Mouse (Mus musculus) layer of hippocampus, adult 8-10 months (tissue): Measurements from ENCODE around the gene Scml4. TPM values are rescaled to one million over a fixed set of nuclear protein-coding genes. Genes with fewer than 3 reads are reported as not detected.

Experiments used
- DNase-seq, 2 experiments: peaks; one replicate each; pipeline ENCODE4 v3.0.0; 2022; ENCODE audit warnings: low spot score in 2 of 2
- total RNA-seq, 4 experiments: library from RNA; stranded (reverse); gene quantifications; 2 replicates each; pipeline ENCODE4 v1.2.4; 2022

Gene Scml4
- total RNA-seq, 4 experiments from 2014 or later, result 3.7 to 5.3 (median 4.6) TPM

DNA sequence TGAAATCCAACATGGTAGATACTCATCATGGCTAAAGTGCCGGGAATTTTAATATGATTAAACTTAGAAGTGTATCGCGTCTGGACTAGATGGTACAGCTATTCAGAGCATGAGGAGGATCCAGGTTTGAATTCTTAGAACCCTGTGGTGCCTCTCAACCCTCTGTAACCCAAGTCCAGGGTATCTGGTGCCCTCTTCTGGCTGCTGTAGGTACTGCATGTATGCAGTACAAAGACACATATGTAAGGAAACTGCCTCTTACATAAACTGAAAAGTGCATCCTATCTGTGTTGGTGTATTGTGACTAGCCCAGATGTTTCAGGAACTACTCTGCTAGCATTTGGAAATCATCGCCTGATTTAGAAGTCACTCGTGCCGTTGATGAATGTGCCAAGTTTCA is 129.7 kb downstream of the Scml4 start:
- peak in 1 of 2 experiments; percentile 57 for DNase-seq

DNA sequence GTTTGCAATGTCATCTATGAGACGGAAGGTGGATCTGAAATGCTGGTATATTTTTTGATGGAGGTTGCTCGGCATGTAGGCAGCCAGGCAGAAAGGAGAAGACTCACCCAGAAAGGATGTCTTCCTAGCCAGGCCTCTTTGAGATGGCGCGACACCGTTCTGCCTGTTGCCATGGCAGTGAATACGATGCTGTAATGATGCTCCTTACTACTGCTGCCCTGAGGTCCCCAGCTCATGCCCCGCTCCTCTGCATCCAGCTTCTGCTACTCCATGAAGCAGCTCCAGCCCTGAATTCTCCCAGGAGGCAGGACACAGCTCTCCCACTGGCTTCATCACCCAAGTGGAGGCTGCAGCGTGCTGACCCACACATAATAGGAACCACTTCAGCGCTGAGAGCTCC is 130.8 kb downstream of the Scml4 start:
- no peak for DNase-seq

DNA sequence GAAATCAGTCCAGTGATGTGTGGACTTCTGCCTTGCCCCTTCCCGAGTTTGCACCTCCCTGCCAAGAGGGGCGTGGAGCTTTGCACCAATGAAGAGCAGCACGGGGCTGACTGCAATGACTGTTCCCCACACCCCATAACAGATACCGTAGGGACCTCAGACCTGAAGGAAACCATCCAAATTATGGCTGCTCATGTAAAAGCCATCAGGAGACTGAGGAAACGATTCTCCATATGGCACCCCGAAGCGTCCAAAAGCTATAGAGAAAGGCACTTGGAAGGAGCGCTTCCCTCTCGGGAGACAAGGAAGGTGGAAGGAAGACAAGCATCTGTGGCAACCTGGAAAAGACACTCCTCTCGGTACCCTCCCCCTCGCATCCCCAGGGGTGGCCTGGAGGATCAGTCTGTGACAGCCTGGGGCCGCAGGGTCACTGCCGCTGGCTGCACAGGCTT is 134.2 kb downstream of the Scml4 start:
- no peak for DNase-seq

DNA sequence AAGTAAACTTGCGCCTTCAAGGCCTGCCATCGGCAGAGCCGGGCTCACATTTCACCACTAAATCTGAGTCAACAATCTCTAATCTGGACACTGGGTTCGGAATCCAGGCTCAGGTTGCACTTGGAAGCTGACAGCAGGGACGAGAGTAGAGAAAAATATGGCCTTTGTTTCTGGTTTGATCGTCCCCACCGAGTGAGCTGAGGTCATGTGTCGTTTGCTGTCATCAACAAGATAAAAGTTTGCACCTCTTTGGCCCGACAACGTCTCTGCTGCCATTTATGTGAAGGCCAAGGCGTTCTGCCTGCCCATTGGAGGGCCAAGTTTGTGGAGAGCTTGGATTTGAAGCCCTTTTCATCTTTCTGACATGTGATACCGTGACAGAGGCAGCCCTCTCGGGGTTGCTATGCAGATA is 135.3 kb downstream of the Scml4 start:
- DNase-seq, result no peak

DNA sequence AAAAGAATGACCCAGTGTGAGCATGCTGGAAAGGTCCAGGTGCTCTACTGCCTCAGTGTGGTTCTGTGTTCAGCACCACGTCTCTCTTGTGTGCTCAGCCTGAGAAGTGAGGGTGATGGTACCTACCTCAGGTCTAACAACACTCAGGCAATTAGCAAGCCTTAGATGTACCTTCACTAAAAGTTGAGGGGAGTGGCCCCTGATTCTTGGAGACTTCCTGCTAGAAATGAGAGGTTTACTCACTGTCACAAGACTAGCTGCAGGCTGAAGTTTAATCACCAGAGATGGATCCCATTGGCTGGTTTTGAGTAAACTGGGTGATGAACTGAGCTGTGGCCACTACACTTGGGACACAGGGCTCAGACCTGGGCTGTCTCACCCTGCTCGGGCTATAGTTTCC is 137.1 kb downstream of the Scml4 start:
- no peak for DNase-seq

DNA sequence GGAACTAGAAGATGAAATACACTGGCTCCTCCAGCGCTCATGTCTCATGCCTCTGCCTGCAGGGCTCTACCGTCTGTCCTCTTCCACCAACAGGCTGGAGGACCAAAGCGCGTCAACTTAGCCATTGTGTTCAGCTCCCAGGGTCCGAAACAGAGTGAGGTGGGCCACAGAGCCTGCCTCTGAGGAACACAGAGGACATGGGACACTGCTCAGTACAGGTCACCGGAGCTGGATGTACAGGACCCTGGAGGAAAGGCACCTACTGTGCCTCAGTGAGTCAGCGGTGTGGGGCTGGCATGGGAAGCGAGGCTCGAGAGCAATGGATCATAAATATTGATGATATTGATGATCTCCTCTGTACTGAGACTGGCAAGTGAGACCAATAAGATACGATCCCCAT is 139.2 kb downstream of the Scml4 start:
- no peak for DNase-seq

DNA sequence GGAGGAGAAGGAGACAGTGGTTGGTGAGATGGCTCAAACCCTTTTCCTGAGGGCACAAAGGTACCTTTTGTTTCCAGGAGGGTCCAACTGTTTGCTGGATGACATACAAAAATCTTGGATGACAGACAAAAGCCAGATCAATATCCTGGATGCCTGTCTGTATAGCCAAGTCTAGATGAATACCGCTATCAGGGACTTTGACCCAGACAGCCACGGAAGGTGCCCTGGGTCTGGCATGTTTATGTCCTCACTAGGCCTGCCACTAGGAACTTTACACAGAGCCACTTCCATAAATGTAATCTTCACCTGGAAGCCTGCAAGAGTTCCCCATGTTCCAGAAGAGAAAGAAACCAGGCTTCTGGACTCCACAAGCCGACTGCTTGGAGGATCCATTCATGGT is 141.3 kb downstream of the Scml4 start:
- DNase-seq, result no peak

DNA sequence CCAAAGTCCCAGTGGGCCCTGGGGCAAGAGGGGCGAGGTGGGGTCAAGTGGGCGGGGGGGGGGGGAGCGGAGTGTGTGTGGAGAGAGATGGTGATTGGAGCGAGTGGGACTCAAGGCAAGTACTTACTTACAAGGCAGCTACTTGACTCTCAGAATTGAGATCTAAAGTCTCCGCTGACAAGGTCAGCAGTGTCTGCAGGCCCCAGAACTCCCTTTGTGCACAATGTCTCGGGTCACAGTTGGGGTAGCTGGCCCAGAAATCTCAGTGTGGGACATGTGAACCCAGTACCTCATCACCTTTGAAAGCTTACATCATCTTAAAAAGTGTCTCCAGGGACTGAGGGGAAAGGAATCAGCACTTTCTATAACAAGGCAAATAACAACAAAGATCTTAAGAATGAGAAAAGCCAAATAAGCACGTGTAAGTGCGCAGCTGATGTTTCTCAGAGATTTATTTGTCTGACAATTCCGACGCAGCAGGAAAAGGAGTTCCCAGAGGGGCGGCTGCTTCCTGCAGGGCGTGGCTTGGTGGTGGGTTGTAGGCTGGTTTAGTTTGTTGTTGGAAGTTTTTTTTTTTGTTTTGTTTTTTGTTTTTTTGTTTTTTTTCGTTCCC is 142.0 kb downstream of the Scml4 start:
- DNase-seq, result no peak

DNA sequence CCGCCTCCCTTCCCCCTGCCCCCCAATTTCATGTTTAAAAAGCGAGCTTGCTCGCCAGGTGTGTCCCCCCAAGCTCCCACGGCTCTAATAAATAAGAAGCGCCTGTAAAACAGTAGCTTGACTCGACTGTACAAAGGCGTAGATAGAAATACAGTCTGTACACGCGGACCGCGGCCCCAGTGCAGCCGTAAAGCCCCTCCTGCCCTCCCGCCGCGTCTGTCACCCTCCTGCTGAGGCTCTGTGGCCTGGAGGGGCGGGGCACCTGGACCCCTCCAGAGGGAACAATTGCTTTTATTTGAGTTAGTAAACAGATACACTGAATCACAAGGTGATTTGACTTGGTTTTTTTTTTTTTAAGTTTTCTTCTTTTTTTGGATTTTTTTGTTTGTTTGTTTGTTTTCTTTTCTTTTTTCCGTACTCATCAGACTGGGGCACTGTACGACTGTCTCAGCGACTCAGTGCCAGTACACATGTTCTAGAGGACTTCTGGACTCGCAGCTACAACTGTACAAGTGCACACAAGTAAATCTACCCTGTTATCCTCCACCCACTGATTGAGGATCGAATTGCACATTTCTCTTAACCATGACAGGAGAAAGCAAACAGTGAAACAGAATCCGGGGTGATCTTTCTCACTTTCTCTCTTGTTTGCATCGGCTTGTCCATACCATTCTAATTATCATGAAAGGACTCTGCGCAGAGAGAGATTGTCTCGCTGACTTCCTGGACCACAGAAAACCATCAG is 142.7 kb downstream of the Scml4 start:
- no peak for DNase-seq

DNA sequence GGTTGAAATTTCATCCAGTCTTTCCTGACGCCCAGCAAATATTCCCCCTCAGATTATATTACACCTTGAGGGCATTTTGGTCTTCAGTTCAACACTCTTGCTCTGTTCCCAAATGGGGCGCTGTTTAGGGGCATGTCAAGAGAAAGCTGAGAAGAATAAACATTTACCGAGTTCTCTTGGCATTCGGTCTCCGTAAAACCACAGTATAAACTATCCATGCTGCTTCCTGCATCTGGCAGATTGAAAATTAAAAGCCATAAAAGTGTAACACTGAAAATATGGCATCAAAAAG is 143.2 kb downstream of the Scml4 start:
- no peak for DNase-seq

DNA sequence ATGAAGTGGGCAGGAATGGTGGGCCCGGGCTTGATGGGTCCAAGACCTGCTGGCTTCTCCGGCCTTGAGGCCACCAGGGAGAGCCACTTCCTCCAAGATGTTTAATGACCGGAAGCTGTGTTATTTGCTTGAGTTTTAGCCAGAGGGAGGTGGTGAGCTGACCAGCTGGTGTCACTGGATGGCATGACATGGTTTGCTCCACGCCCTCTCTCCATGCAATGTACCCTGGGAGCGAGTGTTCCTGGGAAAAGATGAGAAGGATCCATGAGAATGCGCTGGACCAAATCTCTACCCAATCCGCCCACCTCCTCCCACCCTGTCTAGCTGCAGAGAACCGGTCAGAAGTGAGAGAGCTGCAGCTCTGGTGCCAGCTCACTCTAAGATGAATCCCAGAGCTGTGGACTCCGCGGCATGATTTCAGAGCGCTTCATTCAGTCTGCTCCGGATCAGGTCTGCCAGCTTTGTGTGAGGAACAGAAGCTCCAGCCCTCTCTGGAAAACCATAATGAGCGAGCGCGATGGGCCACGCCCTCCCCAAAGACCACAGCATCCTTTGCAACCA is 144.1 kb downstream of the Scml4 start:
- DNase-seq, result no peak

DNA sequence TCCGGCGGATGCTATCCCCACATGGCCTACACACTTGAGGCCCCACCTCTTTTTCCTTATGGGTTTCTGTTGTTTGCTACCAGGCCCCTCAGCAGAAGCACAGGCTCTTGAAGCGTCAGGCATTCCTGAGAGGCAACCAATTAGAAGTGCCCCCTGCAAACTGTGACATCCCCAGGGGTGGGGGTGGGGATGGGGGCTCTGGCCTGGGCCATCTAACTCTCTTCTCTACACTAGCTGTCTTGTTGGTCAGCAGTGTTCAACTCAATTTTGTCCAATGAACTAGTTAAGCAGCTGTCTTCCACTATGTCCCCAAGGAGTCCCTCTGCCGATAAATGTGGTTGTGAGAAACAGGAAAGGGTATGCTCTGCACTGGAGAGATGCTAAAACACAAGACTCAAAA is 144.9 kb downstream of the Scml4 start:
- no peak for DNase-seq

DNA sequence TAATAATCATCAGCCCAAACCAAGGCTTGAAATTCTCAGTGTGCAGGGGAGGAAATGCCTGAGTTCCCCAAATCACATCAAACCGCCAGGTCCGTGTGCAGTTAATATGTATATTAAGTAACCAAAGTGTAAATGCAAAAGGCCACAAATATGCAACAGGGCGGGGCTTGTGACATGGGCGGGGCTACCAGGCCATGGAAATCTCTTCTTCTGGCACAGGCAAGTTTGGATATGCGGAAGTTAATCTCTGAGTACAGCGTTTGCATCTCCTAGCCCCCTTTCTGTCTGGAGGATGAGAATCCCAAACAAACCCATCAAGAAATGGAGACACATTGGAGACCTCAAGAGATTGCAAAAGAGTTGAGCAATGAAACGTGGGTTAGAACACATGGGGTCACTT is 145.5 kb downstream of the Scml4 start:
- DNase-seq, result no peak

DNA sequence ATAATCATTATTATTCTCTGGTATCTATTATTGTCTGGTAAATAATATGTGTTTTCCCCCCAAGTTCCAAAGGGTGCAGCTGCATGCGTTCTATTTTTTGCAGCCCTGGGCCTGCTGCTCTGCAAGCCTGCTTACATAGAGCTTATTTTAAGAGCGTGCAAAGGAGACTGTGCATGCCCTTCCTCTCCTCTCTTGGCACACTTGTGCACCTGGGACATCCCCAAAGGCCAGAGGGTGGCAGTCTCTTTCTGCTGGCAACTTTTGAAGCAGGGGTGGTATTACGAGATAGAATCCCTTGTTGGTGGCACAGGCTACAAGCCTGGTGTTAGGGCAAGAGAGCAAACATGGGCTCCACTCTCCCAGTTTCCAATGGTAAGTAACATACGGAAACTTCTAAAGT is 146.4 kb downstream of the Scml4 start:
- DNase-seq, result no peak

DNA sequence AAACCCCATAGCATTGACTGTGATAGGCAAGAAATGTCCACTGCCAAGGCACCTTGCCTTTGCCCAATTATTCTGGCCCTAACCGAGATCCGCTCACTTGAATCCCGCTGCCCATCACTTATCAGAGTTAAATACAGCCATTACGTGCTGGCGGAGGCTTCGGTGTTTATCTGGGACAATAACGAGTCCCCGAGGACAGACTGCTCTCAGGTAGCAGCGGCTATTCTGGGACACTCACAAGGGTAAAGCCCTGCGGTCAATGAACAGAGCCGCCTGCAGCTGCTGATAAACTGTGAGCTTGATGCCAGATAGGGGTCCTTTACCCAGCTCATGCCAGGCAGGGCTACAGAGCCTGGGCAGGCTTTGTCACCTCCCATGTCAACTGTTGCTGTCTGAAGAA is 147.9 kb downstream of the Scml4 start:
- DNase-seq, result no peak

Other genes starting within 250 kb of the Scml4 start
- 10 to 100 TPM; 43.7 to 50.3 (median 46.2) TPM for gene Sec63, start 98.9 kb upstream of the Scml4 start, total RNA-seq